Mouse (Mus musculus) thymus, postnatal 14 days (tissue): ENCODE results near the gene Klhl6.

Experiments used
- DNase-seq: peaks from one replicate; pipeline ENCODE4 v3.0.0; 2021

The Klhl6 gene

GRCm38 (mm10) chr16:19968666-19969065 is 14.2 kb downstream of the Klhl6 start:
- DNase-seq, result no peak

- DNase-seq, result no peak
Observed at GRCm38 (mm10) chr16:19967897-19968392, 14.9 kb downstream of the Klhl6 start.

GRCm38 (mm10) chr16:19966976-19967375 is 15.9 kb downstream of the Klhl6 start:
- DNase-seq, result no peak

- no peak for DNase-seq
Observed at GRCm38 (mm10) chr16:19966437-19966836, 16.4 kb downstream of the Klhl6 start.

- no peak for DNase-seq
Observed at GRCm38 (mm10) chr16:19962951-19963350, 19.9 kb downstream of the Klhl6 start.

- no peak for DNase-seq
Observed at GRCm38 (mm10) chr16:19961070-19961469, 21.8 kb downstream of the Klhl6 start.

- peak; percentile 24 for DNase-seq
Observed at GRCm38 (mm10) chr16:19960407-19961058, 22.3 kb downstream of the Klhl6 start.

GRCm38 (mm10) chr16:19957051-19957450 is 25.8 kb downstream of the Klhl6 start:
- DNase-seq, result no peak

- no peak for DNase-seq
Observed at GRCm38 (mm10) chr16:19947336-19947735, 35.5 kb downstream of the Klhl6 start.

- no peak for DNase-seq
Observed at GRCm38 (mm10) chr16:19946578-19947298, 36.1 kb downstream of the Klhl6 start.

- DNase-seq, result no peak
Observed at GRCm38 (mm10) chr16:19920823-19921222, 62.0 kb downstream of the Klhl6 start.

GRCm38 (mm10) chr16:19918286-19918685 is 64.6 kb downstream of the Klhl6 start:
- no peak for DNase-seq

GRCm38 (mm10) chr16:19912582-19912981 is 70.3 kb downstream of the Klhl6 start:
- no peak for DNase-seq

- DNase-seq, result peak; percentile 49
Observed at GRCm38 (mm10) chr16:19908291-19908690, 74.5 kb downstream of the Klhl6 start.

- DNase-seq, result peak; percentile 76
Observed at GRCm38 (mm10) chr16:19907103-19907502, 75.7 kb downstream of the Klhl6 start.

- no peak for DNase-seq
Observed at GRCm38 (mm10) chr16:19904734-19905479, 77.9 kb downstream of the Klhl6 start.

GRCm38 (mm10) chr16:19903792-19904191 is 79.0 kb downstream of the Klhl6 start:
- no peak for DNase-seq
